Mouse (Mus musculus): ENCODE measurements around the gene Slc25a26. TPM values are rescaled to one million over a fixed set of nuclear protein-coding genes. Genes with fewer than 3 reads are reported as not detected.
A peak's percentile ranks its signal among the peaks of the same experiment; 100 is the strongest.

Slc25a26 gene
- total RNA-seq, 2 experiments from 2014 or later: 19.3 to 21.1 TPM

DNA sequence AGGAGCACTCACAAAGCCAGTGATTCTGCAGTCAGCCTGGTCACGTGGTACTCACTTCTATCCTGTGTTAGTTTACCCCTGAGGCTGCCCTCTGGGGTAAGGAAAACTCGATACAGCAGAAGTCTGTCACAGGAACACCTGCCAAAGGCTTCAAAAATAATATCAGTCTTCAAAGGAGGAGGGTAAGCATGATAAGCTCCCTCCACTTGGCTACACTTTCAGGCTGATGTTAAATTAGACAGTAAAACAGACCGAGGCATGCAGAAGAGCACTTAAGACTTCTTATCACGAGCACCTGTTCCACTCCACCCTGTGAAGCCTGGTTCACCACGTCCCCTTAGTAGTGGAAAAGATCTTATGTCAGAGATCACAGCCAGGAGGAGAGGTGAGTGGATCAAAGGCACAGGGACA is 136.9 kb downstream of the Slc25a26 start:
- no peak for DNase-seq (ENCODE audit: low spot score in 2 of 2)
- Histone ChIP-seq H3K4me3 (no peak overlapping the region), H3K27ac (0 out of 2 replicates have a peak overlapping the region, but pooled peaks have one; percentile 4)
- no peak for TF ChIP-seq CTCF (conservative IDR thresholded peaks at IDR 0.05)

DNA sequence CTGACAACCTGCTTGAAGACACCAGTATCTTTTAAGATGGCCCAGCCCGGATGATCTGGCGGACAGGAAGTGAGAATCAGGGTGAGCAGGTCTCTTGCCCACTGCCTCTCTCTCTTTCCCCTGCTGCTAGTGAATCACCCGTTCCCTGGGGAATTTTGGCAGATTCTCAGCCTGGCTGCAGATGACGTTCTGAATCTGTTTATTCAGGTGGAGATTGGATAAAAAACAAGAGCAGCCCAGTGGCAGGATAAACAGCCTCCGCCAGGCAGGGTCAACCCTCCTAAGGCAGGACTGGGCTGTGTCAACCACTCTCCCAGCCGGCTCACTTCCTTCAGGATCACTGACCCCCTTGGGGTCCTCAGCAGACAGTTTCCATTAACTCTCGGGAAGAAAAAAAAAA is 140.2 kb downstream of the Slc25a26 start:
- H3K27ac ChIP-seq: peak overlapping the region; percentile 53
- peak; percentile 56 to 59 for DNase-seq (ENCODE audit: low spot score in 2 of 2)
- no peak for TF ChIP-seq CTCF (conservative IDR thresholded peaks at IDR 0.05)
- no peak overlapping the region; the same call in 1 of the 2 replicates for H3K4me3 ChIP-seq

DNA sequence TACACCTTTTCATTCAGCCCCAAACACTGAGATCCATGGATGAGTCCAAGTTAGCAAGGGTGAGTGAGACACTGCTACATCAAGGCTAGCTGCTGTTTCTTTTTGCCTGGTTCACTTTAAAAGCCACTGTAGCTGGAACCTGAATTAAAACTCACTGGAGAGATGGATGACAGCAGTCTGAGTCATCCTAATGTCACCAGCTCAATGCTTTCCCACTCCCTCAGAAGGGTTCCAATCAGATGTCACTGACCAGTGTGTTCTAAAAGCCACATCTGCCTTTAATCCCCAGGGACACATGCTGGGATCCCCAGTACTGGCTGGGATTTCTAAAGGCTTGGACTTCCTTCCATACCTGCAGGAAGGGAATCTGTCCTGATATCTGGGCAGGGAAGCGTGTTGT is 141.9 kb downstream of the Slc25a26 start:
- Histone ChIP-seq H3K4me3 (no peak overlapping the region), H3K27ac (no peak overlapping the region; the same call in 1 of the 2 replicates)
- no peak for DNase-seq (ENCODE audit: low spot score in 2 of 2)
- no peak for TF ChIP-seq CTCF (conservative IDR thresholded peaks at IDR 0.05)

DNA sequence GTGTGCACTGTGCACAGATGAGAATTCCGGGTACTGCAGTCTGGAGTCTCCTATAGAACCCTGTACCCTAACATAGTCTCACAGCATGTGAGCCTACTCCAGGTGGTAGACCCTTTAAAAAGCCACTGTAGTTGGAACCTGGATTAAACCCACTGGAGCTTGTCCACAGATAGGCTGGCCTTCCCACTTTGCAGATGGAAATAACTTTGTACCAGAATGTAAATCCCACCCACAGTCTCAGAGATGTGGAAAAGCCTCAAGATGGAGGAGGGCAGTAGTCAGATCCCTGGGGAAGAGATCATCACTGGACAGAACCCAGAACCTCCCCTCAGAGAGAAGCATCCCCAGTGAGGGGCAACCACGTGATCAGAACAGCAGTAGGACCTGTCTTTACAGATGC is 143.9 kb downstream of the Slc25a26 start:
- H3K4me3 ChIP-seq: no peak overlapping the region
- H3K27ac ChIP-seq: no peak overlapping the region
- no peak for TF ChIP-seq CTCF (conservative IDR thresholded peaks at IDR 0.05)
- no peak for DNase-seq (ENCODE audit: low spot score in 2 of 2)

DNA sequence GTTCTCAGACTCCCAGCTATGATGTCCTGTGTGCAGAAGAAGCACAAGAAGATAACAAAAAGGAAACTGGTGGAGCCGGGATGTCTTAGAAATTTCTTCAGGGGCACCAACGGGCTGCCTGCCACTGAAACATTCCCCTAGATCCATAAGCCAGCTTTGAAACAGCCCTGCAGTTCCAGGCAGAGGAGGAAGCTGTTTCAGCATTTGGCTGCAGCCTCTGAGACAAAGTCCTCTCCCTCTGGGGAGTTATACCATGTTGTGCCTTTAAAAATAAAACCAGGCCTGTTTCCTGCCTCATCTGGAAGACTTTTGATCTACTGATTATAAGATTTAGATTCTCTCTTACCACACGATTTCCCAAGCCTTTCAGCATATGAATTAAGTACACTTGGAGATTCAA is 144.5 kb downstream of the Slc25a26 start:
- no peak for DNase-seq (ENCODE audit: low spot score in 2 of 2)
- peak overlapping the region; percentile 53 for H3K27ac ChIP-seq
- no peak for TF ChIP-seq CTCF (conservative IDR thresholded peaks at IDR 0.05)
- no peak overlapping the region for H3K4me3 ChIP-seq

DNA sequence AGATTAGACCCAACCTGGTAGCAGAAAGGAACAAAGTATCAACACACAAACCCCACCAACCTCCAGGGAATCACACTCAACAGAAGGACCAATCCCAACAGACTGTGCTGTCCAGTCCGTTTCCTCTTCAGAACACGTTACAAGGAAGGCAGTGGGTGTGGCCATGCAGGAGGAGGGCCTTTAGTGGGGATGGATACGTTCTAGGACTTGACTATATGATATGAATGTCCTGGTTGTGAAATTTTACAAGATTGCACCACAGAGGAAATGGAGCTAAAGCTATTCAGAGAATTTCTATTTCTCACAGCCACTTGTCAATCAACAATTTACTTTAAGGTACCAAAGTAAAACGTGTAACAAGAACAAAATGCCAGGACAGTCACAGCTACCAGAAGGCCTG is 145.6 kb downstream of the Slc25a26 start:
- Histone ChIP-seq H3K27ac (no peak overlapping the region), H3K4me3 (no peak overlapping the region)
- TF ChIP-seq CTCF (conservative IDR thresholded peaks at IDR 0.05): no peak
- no peak for DNase-seq (ENCODE audit: low spot score in 2 of 2)

DNA sequence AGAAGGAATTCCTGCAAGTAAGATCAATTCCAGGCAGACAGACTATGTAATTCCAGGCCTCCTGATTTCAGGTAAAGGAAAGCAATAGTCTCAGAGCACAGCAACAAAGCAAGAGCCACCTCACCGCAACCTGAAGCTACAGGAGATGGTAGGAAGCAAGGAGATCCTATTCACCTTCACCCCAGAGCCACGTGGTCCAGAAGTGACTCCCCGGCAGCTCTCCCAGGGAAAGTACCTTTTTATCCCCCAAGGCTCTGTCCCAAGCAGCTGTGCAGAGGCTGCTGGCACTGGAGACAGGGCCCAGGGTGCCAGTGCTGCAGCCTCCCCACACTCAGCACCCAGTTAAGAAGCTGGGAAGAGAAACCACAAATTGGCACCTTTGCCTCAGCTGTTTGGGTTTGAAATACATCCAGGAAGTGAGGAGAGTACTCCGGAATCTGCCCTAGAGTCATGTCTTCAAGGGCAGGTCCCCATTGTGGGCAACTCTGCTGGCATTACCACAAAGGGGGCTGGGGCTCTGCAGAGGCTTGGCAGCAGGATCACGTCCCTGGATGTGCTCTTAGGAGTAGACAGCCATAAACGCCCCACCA is 146.2 kb downstream of the Slc25a26 start:
- H3K27ac ChIP-seq: peak overlapping the region; percentile 32; the same call in 1 of the 2 replicates
- no peak for DNase-seq (ENCODE audit: low spot score in 2 of 2)
- TF ChIP-seq CTCF (conservative IDR thresholded peaks at IDR 0.05): no peak
- H3K4me3 ChIP-seq: no peak overlapping the region

DNA sequence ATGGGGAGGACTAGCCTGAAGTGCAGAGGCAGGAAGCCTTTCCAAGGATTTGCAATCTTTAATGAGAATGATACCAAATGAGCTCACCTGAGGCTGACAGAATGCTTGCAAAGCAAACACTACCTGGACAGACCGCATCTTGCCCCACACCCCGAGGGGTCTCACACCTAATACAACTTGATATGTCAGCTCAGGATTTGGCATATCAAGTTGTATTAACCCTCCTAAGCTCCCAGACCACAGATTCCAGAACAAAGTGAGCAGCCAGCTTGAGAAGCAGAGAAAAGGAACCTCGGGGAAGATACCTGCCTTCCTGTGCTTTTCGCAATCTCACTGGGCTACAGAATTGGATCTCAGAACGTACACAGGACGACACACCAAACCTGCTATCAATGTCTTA is 146.8 kb downstream of the Slc25a26 start:
- Histone ChIP-seq H3K4me3 (no peak overlapping the region), H3K27ac (peak overlapping the region; percentile 81; the same call in 1 of the 2 replicates)
- no peak for TF ChIP-seq CTCF (conservative IDR thresholded peaks at IDR 0.05)
- no peak for DNase-seq (ENCODE audit: low spot score in 2 of 2)

DNA sequence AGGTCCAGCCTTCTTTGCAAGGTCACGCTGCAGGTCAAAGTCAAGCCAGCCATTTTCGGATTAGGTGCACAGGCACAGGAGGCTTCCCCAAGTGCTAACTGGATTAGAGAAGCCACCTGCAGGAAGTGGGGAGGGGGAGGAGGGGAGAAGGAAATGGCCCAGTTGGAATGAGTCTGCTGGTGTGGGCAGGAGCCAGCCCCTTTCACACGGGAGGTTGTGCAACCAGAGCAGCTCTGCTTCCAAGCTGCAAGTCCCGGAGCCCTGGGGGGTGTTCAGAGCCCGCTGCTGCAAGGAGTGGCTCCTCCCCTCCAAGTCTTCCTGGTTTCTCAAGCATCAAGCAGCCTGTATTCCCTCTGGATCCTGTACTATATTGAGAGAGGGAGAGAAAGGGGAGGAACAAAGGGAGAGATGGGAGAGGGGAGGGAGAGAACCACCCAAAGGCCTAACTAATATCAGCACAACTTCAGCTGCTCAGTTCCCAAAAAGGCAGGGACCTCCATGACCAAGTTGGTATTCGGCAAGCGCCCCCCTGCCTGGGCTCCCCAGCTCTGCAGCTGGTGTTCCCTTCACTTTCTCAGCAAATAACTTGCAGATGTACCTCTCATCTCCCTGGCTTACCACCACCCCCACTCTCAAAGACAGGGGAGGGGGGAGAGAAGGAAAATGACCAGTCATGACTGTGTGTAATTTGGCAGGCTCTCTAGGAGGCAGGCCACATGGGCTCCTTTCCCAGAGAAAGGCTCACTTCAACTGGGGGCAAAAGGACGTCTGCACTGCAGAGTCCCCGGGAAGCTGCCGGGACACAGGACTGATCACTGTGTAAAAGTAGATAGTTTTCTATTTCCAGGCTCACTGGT is 147.7 kb downstream of the Slc25a26 start:
- Histone ChIP-seq H3K4me3 (no peak overlapping the region), H3K27ac (peak overlapping the region; percentile 81)
- peak in 1 of 2 experiments; percentile 35 for DNase-seq (ENCODE audit: low spot score in 2 of 2)
- TF ChIP-seq CTCF (conservative IDR thresholded peaks at IDR 0.05): no peak

DNA sequence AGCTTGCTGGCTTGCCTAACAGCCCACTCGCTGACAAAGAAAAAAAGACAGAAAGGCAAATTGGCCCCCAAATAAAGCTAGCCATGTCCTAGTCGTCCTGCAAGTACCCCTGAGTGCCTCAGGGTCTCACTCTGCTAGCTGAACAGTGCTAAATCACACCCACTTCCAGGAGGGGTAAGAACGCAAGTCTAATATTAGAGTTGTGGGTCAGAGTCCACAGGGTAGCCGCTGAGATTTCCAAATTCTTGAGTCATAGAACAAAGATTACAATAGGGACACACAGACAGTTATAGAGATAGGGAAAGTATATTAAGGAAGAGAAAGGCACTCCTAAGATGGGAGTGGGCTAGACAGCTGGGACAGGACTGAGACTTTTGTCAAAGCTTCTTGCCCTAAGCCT is 148.4 kb downstream of the Slc25a26 start:
- DNase-seq (ENCODE audit: low spot score in 2 of 2): no peak
- Histone ChIP-seq H3K27ac (peak overlapping the region; percentile 81), H3K4me3 (no peak overlapping the region)
- TF ChIP-seq CTCF (conservative IDR thresholded peaks at IDR 0.05): no peak

DNA sequence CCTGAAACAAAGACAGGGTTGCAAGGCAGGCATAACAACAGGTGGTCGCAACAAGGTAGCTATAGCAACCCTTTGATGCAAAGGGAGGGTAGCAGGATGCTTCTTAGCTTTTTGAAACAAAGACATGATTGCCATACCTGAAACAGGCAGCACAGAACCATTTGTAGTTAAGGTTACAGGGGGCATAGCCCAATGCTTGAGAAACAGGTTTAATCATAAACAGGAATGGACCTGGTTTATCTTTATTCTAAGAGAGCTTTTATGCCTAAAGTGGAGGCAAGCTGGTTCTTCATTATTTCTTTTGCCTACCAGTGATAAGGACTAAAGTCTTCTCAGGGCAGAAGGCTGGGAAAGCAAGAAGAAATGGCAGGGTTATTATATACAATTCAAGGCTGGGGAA is 149.5 kb downstream of the Slc25a26 start:
- no peak for TF ChIP-seq CTCF (conservative IDR thresholded peaks at IDR 0.05)
- H3K27ac ChIP-seq: no peak overlapping the region
- no peak overlapping the region for H3K4me3 ChIP-seq
- DNase-seq (ENCODE audit: low spot score in 2 of 2): no peak

DNA sequence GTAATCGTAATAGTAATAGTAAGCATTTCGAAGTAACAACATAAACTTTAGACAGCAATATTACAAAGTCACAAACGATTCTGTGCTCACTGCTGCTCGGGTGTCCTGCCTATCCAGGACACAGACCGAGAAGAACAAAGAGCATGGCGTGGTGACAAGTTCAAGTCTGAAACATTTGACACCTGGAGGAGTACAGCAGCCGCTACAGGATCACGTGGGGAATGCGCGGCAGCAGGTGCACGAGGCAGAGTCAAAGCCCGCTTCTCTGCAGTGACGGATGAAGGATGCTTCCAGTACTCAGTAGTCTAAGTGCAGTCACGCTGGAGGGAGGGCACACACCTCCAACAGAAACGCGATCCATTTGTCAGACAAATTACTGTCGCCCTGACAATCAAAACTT is 151.4 kb downstream of the Slc25a26 start:
- Histone ChIP-seq H3K4me3 (no peak overlapping the region), H3K27ac (no peak overlapping the region)
- no peak for TF ChIP-seq CTCF (conservative IDR thresholded peaks at IDR 0.05)
- no peak for DNase-seq (ENCODE audit: low spot score in 2 of 2)

DNA sequence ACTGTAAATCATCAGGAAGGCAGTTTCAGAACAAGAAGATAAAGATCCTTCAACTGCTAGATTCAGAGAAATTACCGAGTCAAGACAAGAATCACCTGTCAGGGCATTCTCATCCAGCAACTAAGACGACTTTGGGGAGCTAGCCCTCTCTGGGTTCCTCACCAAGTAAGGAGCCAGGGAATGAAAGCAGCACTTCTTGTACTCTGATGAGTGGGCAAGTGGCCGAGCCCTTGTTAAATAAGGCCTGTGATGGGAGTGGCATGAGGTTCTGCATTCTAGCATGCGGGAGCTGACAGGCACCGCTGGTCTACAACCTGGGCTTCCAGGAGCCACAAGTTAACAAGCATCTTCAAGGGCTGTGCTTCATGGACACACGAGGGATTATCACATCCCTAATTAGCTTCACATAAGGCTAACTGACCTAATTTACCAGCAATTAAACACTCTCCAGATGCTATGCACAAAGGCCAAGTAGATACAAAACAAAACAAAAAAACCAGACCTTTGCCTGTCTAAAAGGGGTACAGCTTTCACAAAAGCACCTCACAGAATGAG is 152.6 kb downstream of the Slc25a26 start:
- Histone ChIP-seq H3K27ac (peak overlapping the region; percentile 44; the same call in 1 of the 2 replicates), H3K4me3 (no peak overlapping the region)
- no peak for TF ChIP-seq CTCF (conservative IDR thresholded peaks at IDR 0.05)
- no peak for DNase-seq (ENCODE audit: low spot score in 2 of 2)
